Mouse (Mus musculus) CH12.LX (cell line): ENCODE data around the gene Gpd1l. TPM values are rescaled to one million over a fixed set of nuclear protein-coding genes. Genes with fewer than 3 reads are reported as not detected.

Experiments used
- DNase-seq: peaks from one replicate; pipeline ENCODE4 v3.0.0-alpha.2; 2013; ENCODE audit errors: extremely low read depth
- H3K27ac ChIP-seq: 2 replicates; pipeline ENCODE4 v1.5.1; 2012; ENCODE audit warnings: low read depth, mild to moderate bottlenecking, control low read depth, moderate library complexity; ENCODE audit not compliant: insufficient read depth
- H3K27me3 ChIP-seq: replicated peaks from 2 replicates; pipeline ENCODE3; 2012; ENCODE audit warnings: inconsistent platforms
- H3K36me3 ChIP-seq, 2 experiments: replicated peaks in 1 of 2; 2 replicates each; pipeline versions ENCODE3 to v1.6.1; 2012; ENCODE audit warnings: inconsistent platforms in 1 of 2, low read length in 1 of 2, mild to moderate bottlenecking in 1 of 2, mixed read lengths in 1 of 2, moderate library complexity in 1 of 2; ENCODE audit not compliant: control insufficient read depth in 1 of 2, insufficient read depth in 1 of 2
- H3K4me1 ChIP-seq, 2 experiments: 2 replicates each; pipeline ENCODE4 v1.6.1; 2012; ENCODE audit warnings: inconsistent platforms in 1 of 2, moderate library complexity in 1 of 2; ENCODE audit not compliant: insufficient read depth in 2 of 2, control insufficient read depth in 1 of 2
- H3K4me2 ChIP-seq: 2 replicates; pipeline ENCODE4 v1.6.1; 2012; ENCODE audit warnings: low read depth, mild to moderate bottlenecking, control low read depth; ENCODE audit not compliant: poor library complexity, insufficient read depth, severe bottlenecking
- H3K4me3 ChIP-seq, 3 experiments: fragments of 150-350 bp in 1 of 3; sonication (generic) in 1 of 3; replicated peaks in 1 of 3; 2 replicates each; pipeline versions ENCODE3 to v1.5.1; 2011 to 2012; ENCODE audit warnings: low read depth in 2 of 3, low read length in 2 of 3, mild to moderate bottlenecking in 2 of 3, moderate library complexity in 2 of 3, control low read depth in 1 of 3, improper control_type of control experiment in 1 of 3, inconsistent platforms in 1 of 3, mixed read lengths in 1 of 3; ENCODE audit not compliant: poor library complexity in 1 of 3
- H3K79me2 ChIP-seq: replicated peaks from 2 replicates; pipeline ENCODE4 v1.6.1; 2012; ENCODE audit warnings: mild to moderate bottlenecking, moderate library complexity; ENCODE audit not compliant: control insufficient read depth, poor library complexity, insufficient read depth, severe bottlenecking; ENCODE audit errors: extremely low read depth
- H3K9ac ChIP-seq: 2 replicates; pipeline ENCODE4 v1.6.1; 2012; ENCODE audit warnings: low read depth, mild to moderate bottlenecking, control low read depth, moderate library complexity; ENCODE audit not compliant: insufficient read depth
- H3K9me3 ChIP-seq: replicated peaks from 2 replicates; pipeline ENCODE3; 2012; ENCODE audit warnings: low read length, inconsistent platforms, mixed read lengths
- CTCF ChIP-seq, 2 experiments: IDR thresholded peaks in 1 of 2; conservative IDR thresholded peaks in 1 of 2; 2 replicates each; pipeline ENCODE4 v1.5.1; 2011 to 2012; ENCODE audit warnings: low read depth in 2 of 2, low read length in 2 of 2, improper control_type of control experiment in 1 of 2, inconsistent platforms in 1 of 2, mild to moderate bottlenecking in 1 of 2, moderate library complexity in 1 of 2
- E2F4 ChIP-seq: IDR thresholded peaks from 2 replicates; pipeline ENCODE4 v1.6.1; 2011; ENCODE audit warnings: low read depth, low read length, improper control_type of control experiment; ENCODE audit not compliant: insufficient replicate concordance
- ELF1 ChIP-seq: IDR thresholded peaks from 2 replicates; pipeline ENCODE4 v1.6.1; 2014; ENCODE audit warnings: low read depth, mild to moderate bottlenecking, inconsistent platforms, low read length, improper control_type of control experiment
- ETS1 ChIP-seq: conservative IDR thresholded peaks from 2 replicates; pipeline ENCODE4 v1.6.1; 2012; ENCODE audit warnings: low read depth, mild to moderate bottlenecking, inconsistent platforms, low read length, improper control_type of control experiment, moderate library complexity
- HCFC1 ChIP-seq: IDR thresholded peaks from 2 replicates; pipeline ENCODE4 v1.6.1; 2012; ENCODE audit warnings: low read depth, mild to moderate bottlenecking, inconsistent platforms, low read length, improper control_type of control experiment
- JUN ChIP-seq: IDR thresholded peaks from 2 replicates; pipeline ENCODE4 v1.6.1; 2011; ENCODE audit warnings: low read depth, mild to moderate bottlenecking, low read length, improper control_type of control experiment, moderate library complexity; ENCODE audit not compliant: insufficient read depth
- KAT2A ChIP-seq: IDR thresholded peaks from 2 replicates; pipeline ENCODE4 v1.6.1; 2012; ENCODE audit warnings: low read length, improper control_type of control experiment, inconsistent platforms; ENCODE audit not compliant: insufficient replicate concordance
- MAFK ChIP-seq: IDR thresholded peaks from 2 replicates; pipeline ENCODE4 v1.6.1; 2011; ENCODE audit warnings: low read length, improper control_type of control experiment; ENCODE audit not compliant: insufficient replicate concordance
- MEF2A ChIP-seq: IDR thresholded peaks from 2 replicates; pipeline ENCODE4 v1.6.1; 2014; ENCODE audit warnings: low read depth, mild to moderate bottlenecking, inconsistent platforms, low read length, improper control_type of control experiment, borderline replicate concordance
- RAD21 ChIP-seq: IDR thresholded peaks from 2 replicates; pipeline ENCODE4 v1.6.1; 2011; ENCODE audit warnings: low read depth, mild to moderate bottlenecking, low read length, improper control_type of control experiment, moderate library complexity
- SIN3A ChIP-seq: IDR thresholded peaks from 2 replicates; pipeline ENCODE4 v1.6.1; 2012; ENCODE audit warnings: low read length, improper control_type of control experiment, inconsistent platforms
- SMC3 ChIP-seq: IDR thresholded peaks from 2 replicates; pipeline ENCODE4 v1.6.1; 2011; ENCODE audit warnings: low read depth, low read length, improper control_type of control experiment
- TCF12 ChIP-seq: IDR thresholded peaks from 2 replicates; pipeline ENCODE4 v1.6.1; 2014; ENCODE audit warnings: low read depth, mild to moderate bottlenecking, inconsistent platforms, low read length, improper control_type of control experiment
- USF2 ChIP-seq: conservative IDR thresholded peaks from 2 replicates; pipeline ENCODE4 v1.6.1; 2011; ENCODE audit warnings: low read depth, low read length, improper control_type of control experiment
- ZKSCAN1 ChIP-seq: IDR thresholded peaks from 2 replicates; pipeline ENCODE4 v1.6.1; 2012; ENCODE audit warnings: low read depth, inconsistent platforms, low read length, improper control_type of control experiment, borderline replicate concordance
- dilution Hi-C: fragments of 300-500 bp; cut with MboI; formaldehyde crosslinking; loops from 2 replicates; pipeline ENCODE4 v1.14.3; 2020; ENCODE audit warnings: low sequenced_read_pairs; ENCODE audit not compliant: extremely low pct_unique_long_range_greater_than_20kb, extremely low pct_ligation_motif_present
- in situ Hi-C: fragments of 300-500 bp; cut with MboI; formaldehyde crosslinking; loops from 3 replicates; pipeline ENCODE4 v1.14.3; 2019; ENCODE audit warnings: low sequenced_read_pairs, low pct_ligation_motif_present, low pct_unique_long_range_greater_than_20kb, mixed read lengths
- polyA plus RNA-seq: library from polyadenylated mRNA; unstranded; fragments of >175 nt; gene quantifications from 2 replicates; pipeline ENCODE4 v1.2.1, GENCODE M21; 2012; ENCODE audit warnings: low read depth; ENCODE audit not compliant: insufficient read length
- total RNA-seq, 2 experiments: library from RNA; depleted of rRNA; stranded (reverse); fragments of 300-350 nt in 1 of 2; fragments of >200 nt in 1 of 2; gene quantifications; 2 replicates each; pipeline ENCODE4 v1.2.3; 2012 to 2014

Gene Gpd1l
- total and polyA plus RNA-seq, 3 experiments = 4.6 to 7.4 (median 5.8) TPM

- dilution Hi-C loops = no loop called here
Observed at GRCm38 (mm10) chr9:114952866-114953265, 19.1 kb upstream of the Gpd1l start.

DNA sequence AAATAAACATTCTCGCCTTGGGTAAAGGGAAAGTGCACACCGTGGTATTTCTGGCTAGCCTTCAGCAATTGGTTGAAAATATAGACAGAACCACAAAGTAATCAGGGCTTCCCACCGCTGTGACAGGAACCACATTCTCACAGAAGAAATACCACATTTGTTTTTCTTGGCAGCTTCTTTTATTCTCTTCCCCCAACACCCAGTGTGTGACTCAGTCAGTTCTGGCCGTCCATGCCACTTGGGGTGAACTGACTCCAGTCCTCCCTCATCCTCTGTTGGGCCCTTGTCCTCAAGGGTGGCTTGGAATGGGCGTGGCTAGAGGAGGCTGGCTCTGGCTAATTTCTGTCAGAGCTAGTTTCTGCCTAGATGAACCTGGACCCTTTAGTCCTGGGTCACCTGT, 14.6 kb upstream of the Gpd1l start:
- Histone ChIP-seq H3K9me3 (peaks cover 4% of the 10 kb centered on the region), H3K79me2 (no peaks in the 10 kb centered on the region), H3K36me3 (no peaks in the 10 kb centered on the region), H3K27ac (no peak overlapping the region), H3K4me1 (no peaks in the 10 kb centered on the region), H3K9ac (no peak overlapping the region), H3K4me2 (no peak overlapping the region), H3K27me3 (no peaks in the 10 kb centered on the region), H3K4me3 (no peak overlapping the region)
- dilution Hi-C loops = no loop called here
- TF ChIP-seq SIN3A (no peak), E2F4 (no peak), CTCF (conservative IDR thresholded peaks at IDR 0.05 in 1 of 2, IDR thresholded peaks at IDR 0.05 in 1 of 2; ENCODE audit: low read depth in 2 of 2, low read length in 2 of 2) (no peak), SMC3 (no peak), ZKSCAN1 (no peak), HCFC1 (no peak), ELF1 (no peak), MEF2A (no peak)
- in situ Hi-C loops = no loop called here
- DNase-seq = no peak

More at GRCm38 (mm10) chr9:114952866-114953265, 19.1 kb upstream of the Gpd1l start:
- H3K36me3 ChIP-seq = no peaks in the 10 kb centered on the region
- H3K9ac ChIP-seq = no peak overlapping the region
- H3K4me2 ChIP-seq = no peak overlapping the region
- in situ Hi-C loops = no loop called here
- H3K9me3 ChIP-seq = peaks cover 4% of the 10 kb centered on the region
- H3K4me3 ChIP-seq = no peak overlapping the region
- DNase-seq = peak; percentile 6
- TF ChIP-seq ETS1 (no peak), MAFK (no peak), USF2 (no peak), CTCF (conservative IDR thresholded peaks at IDR 0.05 in 1 of 2, IDR thresholded peaks at IDR 0.05 in 1 of 2; ENCODE audit: low read depth in 2 of 2, low read length in 2 of 2) (peak; percentile 23 to 35; a peak in 1 of 4 replicates), ZKSCAN1 (no peak), JUN (no peak), TCF12 (no peak), RAD21 (peak; percentile 17), KAT2A (no peak), ELF1 (no peak)
- H3K79me2 ChIP-seq = no peaks in the 10 kb centered on the region
- no peaks in the 10 kb centered on the region for H3K27me3 ChIP-seq
- no peaks in the 10 kb centered on the region for H3K4me1 ChIP-seq
- no peak overlapping the region for H3K27ac ChIP-seq
